Mouse (Mus musculus) olfactory bulb, adult 2 months (tissue): ENCODE data around the gene Tert.

ENCODE experiments used
- CTCF ChIP-seq: fragments of 200-500 bp; IDR thresholded peaks from 2 replicates; pipeline ENCODE4 v1.5.1; 2012; ENCODE audit warnings: low read depth, mild to moderate bottlenecking, low read length, moderate library complexity; ENCODE audit not compliant: insufficient read depth
- POLR2A ChIP-seq: fragments of 200-500 bp; IDR thresholded peaks from 2 replicates; pipeline ENCODE4 v1.6.1; 2012; ENCODE audit warnings: mild to moderate bottlenecking, low read depth, low read length, moderate library complexity; ENCODE audit not compliant: insufficient read depth

DNA sequence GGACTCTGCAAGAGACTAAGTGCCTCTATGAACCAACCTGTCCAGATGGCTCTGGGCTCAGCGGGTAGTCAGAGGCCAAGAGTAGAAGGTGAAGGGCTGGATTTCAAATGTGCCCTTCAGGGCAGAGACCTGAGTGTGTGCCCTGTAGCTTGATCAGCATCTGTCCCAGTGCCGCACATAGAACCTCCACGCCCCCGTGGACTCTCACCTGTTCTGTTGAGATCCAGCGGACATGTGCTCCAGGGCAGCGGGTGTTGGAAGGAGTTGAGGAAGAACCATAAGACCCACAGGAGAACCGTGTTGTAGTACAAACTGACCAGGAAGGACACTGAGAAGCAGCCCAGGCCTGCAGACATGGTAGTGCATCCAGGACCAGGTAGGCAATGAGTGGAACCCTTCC, 48.5 kb downstream of the Tert start:
- TF ChIP-seq CTCF (no peak), POLR2A (no peak)
